Mouse (Mus musculus) Patski (cell line): ENCODE measurements around the gene Cavin4. TPM values are rescaled to one million over a fixed set of nuclear protein-coding genes. Genes with fewer than 3 reads are reported as not detected.

ENCODE experiments used
- ATAC-seq: fragments of 100-300 bp; one replicate; pipeline ENCODE4 v1.8.0; 2021
- CTCF ChIA-PET: fragments of 350-600 bp; sonication (Branson Sonifier 250); formaldehyde crosslinking; loops from one replicate; lab custom pipeline; 2022; ENCODE audit warnings: inconsistent platforms; lab: Charles Lee
- POLR2A ChIA-PET: fragments of 350-600 bp; sonication (Branson Sonifier 250); formaldehyde crosslinking; loops from one replicate; lab custom pipeline; 2022; ENCODE audit warnings: antibody characterized with exemption, inconsistent platforms; lab: Charles Lee
- DNase-seq: peaks from one replicate; pipeline ENCODE4 v3.0.0-alpha.2; 2011; ENCODE audit warnings: low read depth, low spot score
- H3K27me3 ChIP-seq: fragments of 371-371 bp; one replicate; pipeline ENCODE4 v1.5.1; 2021
- CTCF ChIP-seq: fragments of 100-300 bp; IDR thresholded peaks from one replicate; pipeline ENCODE4 v1.5.1; 2021
- in situ Hi-C: fragments of 300-500 bp; cut with MboI; formaldehyde crosslinking; loops from 3 replicates; pipeline ENCODE4 v1.11.1; 2018; ENCODE audit warnings: low pct_unique_long_range_greater_than_20kb, mixed read lengths
- polyA plus RNA-seq: library from polyadenylated mRNA; unstranded; gene quantifications from one replicate; pipeline ENCODE4 v1.2.3, GENCODE M21; 2021

Gene Cavin4
- polyA plus RNA-seq, 1 experiment from 2014 or later = 0.06 TPM

DNA sequence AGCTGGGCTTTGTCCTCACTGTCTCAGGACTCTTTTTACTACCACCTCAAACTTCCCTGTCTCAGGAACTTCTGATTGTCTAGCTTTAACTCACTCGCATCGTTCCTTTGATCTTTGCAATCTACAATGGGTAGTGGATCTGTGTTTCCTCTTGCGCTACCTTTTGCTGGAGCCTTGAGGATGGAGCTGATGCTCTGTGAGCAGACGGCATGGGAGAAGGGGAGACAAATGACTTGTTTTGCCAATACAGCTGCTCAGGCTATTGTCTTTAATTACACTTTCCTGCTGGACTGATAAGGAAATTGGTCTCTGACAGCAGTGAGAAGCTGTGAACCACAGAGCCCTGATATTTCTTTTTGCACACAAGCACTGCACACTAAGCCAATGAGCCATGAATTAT, 53.5 kb downstream of the Cavin4 start:
- ATAC-seq (no peak), DNase-seq (no peak)
- TF ChIP-seq CTCF = no peak
- in situ Hi-C loops = no loop called here
- ChIA-PET CTCF (interaction anchor here (1.2 kb wide), 1 partner anchor 18 kb away, joined by 3 read pairs; no protein-coding TSS in a partner anchor), POLR2A (no interaction called here)
- H3K27me3 ChIP-seq = peaks cover 10% of the 10 kb centered on the region

Other genes with a start within 250 kb of the Cavin4 start
- 21.6 TPM for gene Tex10, start 190.1 kb upstream of the Cavin4 start, polyA plus RNA-seq
- 28.5 TPM for gene Msantd3, start 123.6 kb upstream of the Cavin4 start, polyA plus RNA-seq
- gene Tmeff1, start 78.3 kb upstream of the Cavin4 start, polyA plus RNA-seq = 10.6 TPM